Mouse (Mus musculus) G1E (cell line): ENCODE data around the gene Helt. TPM values are rescaled to one million over a fixed set of nuclear protein-coding genes. Genes with fewer than 3 reads are reported as not detected.

ENCODE experiments used
- ATAC-seq: 2 replicates; pipeline ENCODE4 v1.8.0; 2016; ENCODE audit warnings: mild to moderate bottlenecking; ENCODE audit not compliant: insufficient number of reproducible peaks, poor library complexity, low FRiP score, severe bottlenecking; ENCODE audit errors: extremely low read depth
- DNase-seq: peaks from one replicate; pipeline ENCODE4 v3.0.0; 2012; ENCODE audit warnings: low spot score
- H3K27me3 ChIP-seq: 2 replicates; pipeline ENCODE4 v1.6.1; 2012; ENCODE audit warnings: mild to moderate bottlenecking, low read length, inconsistent platforms; ENCODE audit not compliant: insufficient read depth
- H3K36me3 ChIP-seq: replicated peaks from 2 replicates; pipeline ENCODE3; 2012; ENCODE audit warnings: mild to moderate bottlenecking, inconsistent platforms
- H3K4me1 ChIP-seq: 2 replicates; pipeline ENCODE4 v1.6.1; 2012; ENCODE audit warnings: low read depth, low read length, inconsistent platforms, mixed read lengths; ENCODE audit not compliant: insufficient read depth
- H3K4me3 ChIP-seq: 2 replicates; pipeline ENCODE4 v1.5.1; 2012; ENCODE audit warnings: low read depth, mild to moderate bottlenecking, inconsistent platforms, low read length, moderate library complexity, mixed read lengths
- H3K9me3 ChIP-seq: replicated peaks from 2 replicates; pipeline ENCODE4 v1.6.1; 2012; ENCODE audit warnings: inconsistent platforms
- CTCF ChIP-seq: IDR thresholded peaks from 2 replicates; pipeline ENCODE4 v1.5.1; 2012; ENCODE audit warnings: low read depth, low read length, inconsistent platforms, mixed read lengths
- GATA1 ChIP-seq: IDR thresholded peaks from 2 replicates; pipeline ENCODE4 v1.6.1; 2012; ENCODE audit warnings: borderline replicate concordance, low read length, inconsistent platforms, mixed read lengths
- GATA2 ChIP-seq: IDR thresholded peaks from 2 replicates; pipeline ENCODE4 v1.6.1; 2012; ENCODE audit warnings: low read depth, low read length, inconsistent platforms, borderline replicate concordance
- POLR2AphosphoS5 ChIP-seq: IDR thresholded peaks from 2 replicates; pipeline ENCODE4 v1.6.1; 2012; ENCODE audit warnings: low read depth, low read length, inconsistent platforms; ENCODE audit not compliant: insufficient replicate concordance
- TAL1 ChIP-seq: conservative IDR thresholded peaks from 2 replicates; pipeline ENCODE4 v1.6.1; 2012; ENCODE audit warnings: low read depth, low read length, inconsistent platforms, mixed read lengths
- polyA plus RNA-seq: library from polyadenylated mRNA; stranded (reverse); fragments of >175 nt; gene quantifications from 2 replicates; pipeline ENCODE4 v1.2.3, GENCODE M21; 2012
- total RNA-seq, 2 experiments: library from RNA; stranded (forward) in 1 of 2; stranded (reverse) in 1 of 2; fragments of 200-1000 nt in 1 of 2; fragments of >200 nt in 1 of 2; fragmentation: Nextera tagmentation in 1 of 2; gene quantifications; 2 replicates each; pipeline ENCODE4 v1.2.3; 2014 to 2017

The Helt gene
- not detected in 2 replicates for total RNA-seq (2014; fragmentation: Nextera tagmentation)
- 0.38 TPM in 1 of 2 replicates, not detected in the other for total RNA-seq (2017)
- polyA plus RNA-seq = not detected in 2 replicates

- TF ChIP-seq POLR2AphosphoS5 (no peak), GATA1 (no peak), CTCF (no peak), GATA2 (no peak), TAL1 (no peak)
- no peaks in the 10 kb centered on the region for H3K36me3 ChIP-seq
- H3K4me3 ChIP-seq = no peak within 1 kb of the TSS
- H3K9me3 ChIP-seq = no peaks in the 10 kb centered on the region
- no peak for ATAC-seq
- no peak for DNase-seq
- H3K27me3 ChIP-seq = peaks cover 65% of the 10 kb centered on the region
- peaks cover 2% of the 10 kb centered on the region for H3K4me1 ChIP-seq
These were observed at the start of gene Helt for GRCm38 (mm10) chr8:46294181-46294892. TSS of gene Helt (minus strand) at chr8:46294671.

GRCm38 (mm10) chr8:46342272-46342671 is 47.8 kb upstream of the Helt start:
- H3K27me3 ChIP-seq = peaks cover 7% of the 10 kb centered on the region
- DNase-seq = no peak
- ATAC-seq = no peak
- no peaks in the 10 kb centered on the region for H3K36me3 ChIP-seq
- TF ChIP-seq GATA1 = no peak
- H3K9me3 ChIP-seq = no peaks in the 10 kb centered on the region
- H3K4me3 ChIP-seq = no peak overlapping the region
- H3K4me1 ChIP-seq = peaks cover 13% of the 10 kb centered on the region

- Histone ChIP-seq H3K4me3 (no peak overlapping the region), H3K27me3 (peaks cover 7% of the 10 kb centered on the region), H3K4me1 (peaks cover 13% of the 10 kb centered on the region), H3K36me3 (no peaks in the 10 kb centered on the region), H3K9me3 (no peaks in the 10 kb centered on the region)
- DNase-seq (no peak), ATAC-seq (no peak)
- TF ChIP-seq GATA2 (no peak), CTCF (no peak), POLR2AphosphoS5 (no peak), GATA1 (no peak), TAL1 (no peak)
These were observed 46.2 kb upstream of the Helt start for GRCm38 (mm10) chr8:46340381-46341273.

- Histone ChIP-seq H3K4me3 (no peak overlapping the region), H3K27me3 (peaks cover 7% of the 10 kb centered on the region), H3K36me3 (no peaks in the 10 kb centered on the region), H3K9me3 (no peaks in the 10 kb centered on the region), H3K4me1 (peaks cover 13% of the 10 kb centered on the region)
- DNase-seq (no peak), ATAC-seq (no peak)
- TF ChIP-seq POLR2AphosphoS5 = no peak
- no peak for TF ChIP-seq GATA1
- no peak for TF ChIP-seq TAL1
These were observed 44.8 kb upstream of the Helt start for GRCm38 (mm10) chr8:46339317-46339716.

- H3K4me1 ChIP-seq = peaks cover 16% of the 10 kb centered on the region
- H3K27me3 ChIP-seq = peaks cover 4% of the 10 kb centered on the region
- DNase-seq = no peak
- TF ChIP-seq GATA1 = no peak
- no peak for TF ChIP-seq POLR2AphosphoS5
- TF ChIP-seq CTCF = no peak
- no peak for TF ChIP-seq GATA2
- no peak for TF ChIP-seq TAL1
- H3K4me3 ChIP-seq = no peak overlapping the region
- H3K36me3 ChIP-seq = no peaks in the 10 kb centered on the region
- no peaks in the 10 kb centered on the region for H3K9me3 ChIP-seq
- ATAC-seq = no peak
These were observed 41.9 kb upstream of the Helt start for GRCm38 (mm10) chr8:46336351-46336750.

GRCm38 (mm10) chr8:46332389-46333061 is 38.1 kb upstream of the Helt start:
- DNase-seq = no peak
- Histone ChIP-seq H3K9me3 (no peaks in the 10 kb centered on the region), H3K4me1 (peaks cover 12% of the 10 kb centered on the region), H3K36me3 (no peaks in the 10 kb centered on the region), H3K4me3 (no peak overlapping the region), H3K27me3 (no peaks in the 10 kb centered on the region)
- no peak for ATAC-seq
- TF ChIP-seq GATA2 = no peak
- no peak for TF ChIP-seq CTCF
- no peak for TF ChIP-seq POLR2AphosphoS5
- TF ChIP-seq GATA1 = no peak
